Mouse (Mus musculus): ENCODE measurements at regions not wholly inside any gene's neighbourhood (a gene's known extent, or its start where the extent isn't known, plus 50 kb on each side); places are given as distances from the start of the nearest gene placed in this dataset.
"Not testable (repeated sequence)": the region's sequence is repeated elsewhere in the genome, so short reads cannot be mapped to it uniquely, and the experiment has no call there.

- DNase-seq: peak; percentile 5
Measured at GRCm38 (mm10) chr3:68795641-68796040, 73.7 kb upstream of the 1110032F04Rik start.

GRCm38 (mm10) chr3:68798408-68798807, 71.0 kb upstream of the 1110032F04Rik start:
- not testable (repeated sequence) for DNase-seq

- no peak for DNase-seq
Measured at GRCm38 (mm10) chr3:68808866-68809265, 60.5 kb upstream of the 1110032F04Rik start.

GRCm38 (mm10) chr3:68813461-68813860, 55.9 kb upstream of the 1110032F04Rik start:
- DNase-seq: no peak

- DNase-seq: no peak
Measured at GRCm38 (mm10) chr3:68814011-68814690, 55.2 kb upstream of the 1110032F04Rik start.

GRCm38 (mm10) chr3:68815621-68816020, 53.8 kb upstream of the 1110032F04Rik start:
- DNase-seq: no peak

- DNase-seq: no peak
Measured at GRCm38 (mm10) chr3:68817321-68817720, 52.1 kb upstream of the 1110032F04Rik start.

Measured in adrenal gland, adult 8-10 months (tissue).